Mouse (Mus musculus) cortical plate, adult 2 months (tissue): Measurements from ENCODE around the gene Gigyf2.

Experiments used
- CTCF ChIP-seq: fragments of 200-500 bp; IDR thresholded peaks from 2 replicates; pipeline ENCODE4 v1.5.1; 2011; ENCODE audit warnings: mild to moderate bottlenecking, control low read depth, low read length; ENCODE audit not compliant: insufficient read depth; ENCODE audit errors: extremely low read depth
- POLR2A ChIP-seq: fragments of 200-500 bp; IDR thresholded peaks from 2 replicates; pipeline ENCODE4 v1.6.1; 2011; ENCODE audit warnings: mild to moderate bottlenecking, low read length, control low read depth; ENCODE audit not compliant: insufficient read depth; ENCODE audit errors: extremely low read depth

DNA sequence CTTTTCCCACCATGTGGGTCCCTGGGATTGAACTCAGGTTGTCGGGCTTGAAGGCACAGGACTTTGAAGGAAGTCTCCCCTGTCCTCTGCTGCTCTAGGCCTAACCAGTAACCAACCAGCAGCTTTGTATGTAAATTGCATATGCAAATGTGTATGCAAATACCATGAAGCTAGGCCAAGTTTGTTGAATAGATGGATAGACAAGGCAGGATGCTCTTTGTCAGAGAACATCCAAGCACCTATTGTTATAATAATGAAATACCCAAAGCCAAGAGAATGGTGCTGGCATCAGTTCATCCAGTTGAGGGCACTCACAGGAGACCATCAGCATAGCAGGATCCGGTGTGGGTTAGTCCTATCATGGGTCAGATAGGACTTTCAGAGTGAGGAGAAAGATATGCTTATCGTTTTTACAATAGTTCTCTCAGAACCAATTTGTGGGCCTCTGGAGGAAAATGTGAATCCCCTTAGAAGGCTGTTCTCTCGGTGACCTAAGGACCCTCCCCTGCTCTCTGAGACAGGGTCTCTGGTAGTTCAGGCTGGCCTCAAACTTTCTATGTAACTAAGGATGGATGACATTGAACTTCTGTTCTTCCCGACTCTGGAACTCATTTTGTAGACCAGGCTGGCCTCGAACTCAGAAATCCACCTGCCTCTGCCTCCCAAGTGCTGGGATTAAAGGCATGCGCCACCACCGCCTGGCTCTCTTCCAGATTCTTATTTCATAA, 12.8 kb upstream of the Gigyf2 start:
- TF ChIP-seq POLR2A (no peak), CTCF (no peak)
